22 mouse cellular contexts compared by ENCODE assay signal in genomic region chr17:42024295-42024694, GRCm38 (mm10).
DNase-seq lines count a peak whose midpoint lies in the region; ATAC-seq and TF ChIP-seq lines count a peak whose summit lies in the region.
"Had no signal": no experiment of that assay in that cellular context is flagged by ENCODE, and none has a peak within 500 bp of the region (broad histone marks: within the 10 kb centered on the region; RNA-seq: fewer than 3 reads in every experiment).

No protein-coding gene starts in this region.

- peak; percentile 31; the same call in 1 of the 2 replicates for ATAC-seq in cerebellum, adult (ENCODE audit: insufficient number of reproducible peaks, low FRiP score, low TSS enrichment)
- ATAC-seq in hindbrain, embryonic 11.5 days (ENCODE audit: low FRiP score), result 0 out of 2 replicates have a peak, but pooled peaks have one; percentile 45
- no peak for ATAC-seq in hindbrain, embryonic 13.5 days (ENCODE audit: low FRiP score)
- ATAC-seq in liver, embryonic 12.5 days, result peak; percentile 15; the same call in 1 of the 2 replicates
- no peak for ATAC-seq in liver, embryonic 11.5 days (replicated peaks; ENCODE audit: low FRiP score)
- ATAC-seq in midbrain, postnatal 0 days (ENCODE audit: low FRiP score), result peak; percentile 27; the same call in 1 of the 2 replicates
- no peak for ATAC-seq in midbrain, embryonic 13.5 days
- ATAC-seq: CD4-positive, CD25-positive, alpha-beta regulatory T cell, adult 4 months; forebrain, embryonic 15.5 days had no signal

- no peak overlapping the region for H3K4me2 ChIP-seq in hindbrain, embryonic 11.5 days (replicated peaks; ENCODE audit: low read depth, low read length)
- H3K4me2 ChIP-seq in hindbrain, embryonic 13.5 days, result no peak overlapping the region
- H3K4me2 ChIP-seq in liver, embryonic 12.5 days, result no peak overlapping the region
- H3K4me2 ChIP-seq in liver, embryonic 11.5 days, result no peak overlapping the region
- H3K4me2 ChIP-seq in midbrain, postnatal 0 days (ENCODE audit: low read depth, low read length, poor library complexity, severe bottlenecking), result no peak overlapping the region
- H3K4me2 ChIP-seq in midbrain, embryonic 13.5 days (replicated peaks), result no peak overlapping the region
- H3K4me2 ChIP-seq: forebrain, embryonic 15.5 days; heart, embryonic 11.5 days; heart, embryonic 15.5 days had no signal

- H3K36me3 ChIP-seq in hindbrain, embryonic 11.5 days (ENCODE audit: control insufficient read depth, insufficient read depth, low read length), result no peaks in the 10 kb centered on the region
- H3K36me3 ChIP-seq in hindbrain, embryonic 13.5 days, result no peaks in the 10 kb centered on the region
- no peaks in the 10 kb centered on the region for H3K36me3 ChIP-seq in liver, embryonic 12.5 days
- no peaks in the 10 kb centered on the region for H3K36me3 ChIP-seq in liver, embryonic 11.5 days (ENCODE audit: control insufficient read depth, insufficient read depth, low read length)
- H3K36me3 ChIP-seq in midbrain, postnatal 0 days (ENCODE audit: insufficient read depth, low read length), result no peaks in the 10 kb centered on the region
- no peaks in the 10 kb centered on the region for H3K36me3 ChIP-seq in midbrain, embryonic 13.5 days
- H3K36me3 ChIP-seq: forebrain, embryonic 15.5 days; G1E; heart, embryonic 15.5 days had no signal

- no peak overlapping the region for H3K4me3 ChIP-seq in hindbrain, embryonic 11.5 days (ENCODE audit: low read depth, low read length)
- H3K4me3 ChIP-seq in hindbrain, embryonic 13.5 days, result no peak overlapping the region
- no peak overlapping the region for H3K4me3 ChIP-seq in liver, embryonic 12.5 days
- H3K4me3 ChIP-seq in liver, embryonic 11.5 days (ENCODE audit: low read depth, low read length), result no peak overlapping the region
- no peak overlapping the region for H3K4me3 ChIP-seq in midbrain, postnatal 0 days (ENCODE audit: low read depth, low read length)
- H3K4me3 ChIP-seq in midbrain, embryonic 13.5 days (replicated peaks), result no peak overlapping the region
- H3K4me3 ChIP-seq: forebrain, embryonic 15.5 days; heart, adult 2 months; heart, embryonic 15.5 days had no signal

- H3K27ac ChIP-seq in hindbrain, embryonic 11.5 days (ENCODE audit: low read depth, low read length), result no peak overlapping the region
- H3K27ac ChIP-seq in hindbrain, embryonic 13.5 days, result no peak overlapping the region
- no peak overlapping the region for H3K27ac ChIP-seq in liver, embryonic 12.5 days
- H3K27ac ChIP-seq in liver, embryonic 11.5 days (ENCODE audit: low read depth, low read length), result no peak overlapping the region
- no peak overlapping the region for H3K27ac ChIP-seq in midbrain, postnatal 0 days (ENCODE audit: low read depth, low read length)
- H3K27ac ChIP-seq in midbrain, embryonic 13.5 days, result no peak overlapping the region
- H3K27ac ChIP-seq: forebrain, embryonic 15.5 days; heart, adult 2 months; heart, embryonic 15.5 days had no signal

- DNase-seq in cerebellum, adult 9-11 months, result no peak
- no peak for DNase-seq in hindbrain, embryonic 11.5 days (ENCODE audit: low spot score)
- DNase-seq in liver, embryonic 11.5 days (ENCODE audit: low spot score), result no peak
- no peak for DNase-seq in midbrain, postnatal 0 days (ENCODE audit: low spot score)
- DNase-seq: adrenal gland, adult 8-10 months; adrenal gland, postnatal 36 days; B cell, adult 2 months; cerebellum, adult 11 months; cerebellum, adult 9-10 months; gastrocnemius, postnatal 36 days; heart, adult 2 months; heart, postnatal 14 days; kidney, adult 11 months had no signal

- no peaks in the 10 kb centered on the region for H3K27me3 ChIP-seq in hindbrain, embryonic 11.5 days (ENCODE audit: control insufficient read depth, insufficient read depth, low read length)
- H3K27me3 ChIP-seq in hindbrain, embryonic 13.5 days, result no peaks in the 10 kb centered on the region
- H3K27me3 ChIP-seq in liver, embryonic 12.5 days (replicated peaks), result no peaks in the 10 kb centered on the region
- H3K27me3 ChIP-seq in liver, embryonic 11.5 days (replicated peaks; ENCODE audit: control insufficient read depth, insufficient read depth, low read length), result no peaks in the 10 kb centered on the region
- no peaks in the 10 kb centered on the region for H3K27me3 ChIP-seq in midbrain, postnatal 0 days (ENCODE audit: insufficient read depth, low read length)
- H3K27me3 ChIP-seq in midbrain, embryonic 13.5 days, result no peaks in the 10 kb centered on the region
- H3K27me3 ChIP-seq: forebrain, embryonic 15.5 days; heart, embryonic 15.5 days had no signal

- no peaks in the 10 kb centered on the region for H3K9me3 ChIP-seq in hindbrain, embryonic 11.5 days (ENCODE audit: control insufficient read depth, low read length)
- H3K9me3 ChIP-seq in hindbrain, embryonic 13.5 days, result no peaks in the 10 kb centered on the region
- H3K9me3 ChIP-seq in liver, embryonic 12.5 days (replicated peaks), result no peaks in the 10 kb centered on the region
- no peaks in the 10 kb centered on the region for H3K9me3 ChIP-seq in liver, embryonic 11.5 days (ENCODE audit: control insufficient read depth, low read length)
- no peaks in the 10 kb centered on the region for H3K9me3 ChIP-seq in midbrain, postnatal 0 days (ENCODE audit: low read length)
- no peaks in the 10 kb centered on the region for H3K9me3 ChIP-seq in midbrain, embryonic 13.5 days
- H3K9me3 ChIP-seq: forebrain, embryonic 15.5 days; heart, embryonic 15.5 days had no signal

- H3K4me1 ChIP-seq in hindbrain, embryonic 11.5 days (replicated peaks; ENCODE audit: control insufficient read depth, insufficient read depth, low read length), result no peaks in the 10 kb centered on the region
- H3K4me1 ChIP-seq in hindbrain, embryonic 13.5 days (replicated peaks), result no peaks in the 10 kb centered on the region
- H3K4me1 ChIP-seq in liver, embryonic 12.5 days, result no peaks in the 10 kb centered on the region
- no peaks in the 10 kb centered on the region for H3K4me1 ChIP-seq in liver, embryonic 11.5 days (replicated peaks; ENCODE audit: control insufficient read depth, insufficient read depth, low read length)
- H3K4me1 ChIP-seq in midbrain, postnatal 0 days (ENCODE audit: insufficient read depth, low read length), result no peaks in the 10 kb centered on the region
- H3K4me1 ChIP-seq in midbrain, embryonic 13.5 days (replicated peaks), result no peaks in the 10 kb centered on the region
- H3K4me1 ChIP-seq: forebrain, embryonic 15.5 days; heart, embryonic 15.5 days had no signal

- WGBS in hindbrain, embryonic 11.5 days, result 79% methylated on average over 2 of the region's 2 CpGs
- 86% methylated on average over 2 of the region's 2 CpGs for WGBS in hindbrain, embryonic 13.5 days
- 50% methylated on average over 2 of the region's 2 CpGs for WGBS in liver, embryonic 12.5 days (ENCODE audit: insufficient replicate concordance)
- WGBS in liver, embryonic 11.5 days, result 81% methylated on average over 2 of the region's 2 CpGs
- 72% methylated on average over 2 of the region's 2 CpGs for WGBS in midbrain, postnatal 0 days
- 86% methylated on average over 2 of the region's 2 CpGs for WGBS in midbrain, embryonic 13.5 days

- TF ChIP-seq CTCF in midbrain, postnatal 0 days (IDR thresholded peaks at IDR 0.05), result no peak

- H3K9ac ChIP-seq in hindbrain, embryonic 11.5 days (ENCODE audit: low read depth, low read length), result no peak overlapping the region
- H3K9ac ChIP-seq in hindbrain, embryonic 13.5 days, result no peak overlapping the region
- no peak overlapping the region for H3K9ac ChIP-seq in liver, embryonic 12.5 days
- H3K9ac ChIP-seq in liver, embryonic 11.5 days (ENCODE audit: low read depth, low read length), result no peak overlapping the region
- H3K9ac ChIP-seq in midbrain, postnatal 0 days (replicated peaks; ENCODE audit: low read length, poor library complexity, severe bottlenecking), result no peak overlapping the region
- H3K9ac ChIP-seq in midbrain, embryonic 13.5 days (replicated peaks), result no peak overlapping the region
- H3K9ac ChIP-seq: forebrain, embryonic 15.5 days; heart, embryonic 15.5 days had no signal

Comparison
In these comparisons a context has a peak if more than half of its experiments do, and no peak if none do; other contexts are left out.
1. ATAC-seq: peak in cerebellum, adult (single experiment), hindbrain, embryonic 11.5 days (single experiment), liver, embryonic 12.5 days (single experiment) and midbrain, postnatal 0 days (single experiment); none in hindbrain, embryonic 13.5 days (single experiment), liver, embryonic 11.5 days (single experiment) and midbrain, embryonic 13.5 days (single experiment).